Mouse (Mus musculus) liver, embryonic 14.5 days (tissue): ENCODE data around the gene Pacs2.

Experiments
- CTCF ChIP-seq: IDR thresholded peaks from 2 replicates; pipeline ENCODE4 v1.5.1; 2016; ENCODE audit warnings: antibody characterized with exemption, low read depth, control low read depth
- EP300 ChIP-seq: IDR thresholded peaks from 2 replicates; pipeline ENCODE4 v1.6.1; 2016; ENCODE audit warnings: antibody characterized with exemption, low read depth

DNA sequence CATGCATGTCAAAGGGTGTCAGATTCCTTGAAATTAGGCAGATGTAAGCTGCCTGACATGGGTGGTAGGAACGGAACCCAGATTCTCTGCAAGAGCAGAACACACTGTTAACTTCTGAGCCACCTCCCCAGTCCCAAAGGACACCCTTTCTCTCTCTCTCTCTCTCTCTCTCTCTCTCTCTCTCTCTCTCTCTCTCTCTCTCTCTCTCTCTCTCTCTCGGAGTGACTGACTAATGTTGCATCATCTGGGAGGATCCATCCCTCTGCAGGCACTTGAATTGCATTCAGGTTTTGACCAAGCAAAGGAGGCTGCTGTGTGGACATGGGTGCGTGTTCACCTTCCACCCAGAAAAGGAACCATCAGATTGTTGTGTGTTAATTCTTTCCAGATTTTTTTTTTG, 73.0 kb downstream of the Pacs2 start:
- TF ChIP-seq EP300 (no peak), CTCF (no peak)
